In genomic region chr11:7213501-7214341, GRCm38 (mm10) we compare ENCODE assay signal across 8 mouse cellular contexts. TPM values are rescaled to one million over a fixed set of nuclear protein-coding genes. Genes with fewer than 3 reads are reported as not detected.
DNase-seq lines count a peak whose midpoint lies in the region; ATAC-seq lines count a peak whose summit lies in the region.

Igfbp3 (minus strand) TSS chr11:7213923.

- H3K9me3 ChIP-seq in embryonic facial prominence, embryonic 10.5 days = no peaks in the 10 kb centered on the region
- no peaks in the 10 kb centered on the region for H3K9me3 ChIP-seq in kidney, embryonic 14.5 days (ENCODE audit: control insufficient read depth, low read length)
- H3K9me3 ChIP-seq in limb, embryonic 12.5 days = no peaks in the 10 kb centered on the region
- H3K9me3 ChIP-seq in neural tube, embryonic 11.5 days (ENCODE audit: control insufficient read depth, low read length) = no peaks in the 10 kb centered on the region

- peaks cover 10% of the 10 kb centered on the region for H3K36me3 ChIP-seq in embryonic facial prominence, embryonic 10.5 days (replicated peaks)
- peaks cover 7% of the 10 kb centered on the region; the same call in 1 of the 2 replicates for H3K36me3 ChIP-seq in kidney, embryonic 14.5 days (ENCODE audit: control insufficient read depth, insufficient read depth, low read length)
- H3K36me3 ChIP-seq in limb, embryonic 12.5 days = peaks cover 12% of the 10 kb centered on the region; the same call in 1 of the 2 replicates
- H3K36me3 ChIP-seq in neural tube, embryonic 11.5 days (ENCODE audit: control insufficient read depth, insufficient read depth, low read length) = no peaks in the 10 kb centered on the region

- peaks cover 43% of the 10 kb centered on the region for H3K27me3 ChIP-seq in embryonic facial prominence, embryonic 10.5 days (replicated peaks; ENCODE audit: low read depth, poor library complexity, severe bottlenecking)
- H3K27me3 ChIP-seq in kidney, embryonic 14.5 days (ENCODE audit: control insufficient read depth, insufficient read depth, low read length) = peaks cover 27% of the 10 kb centered on the region
- peaks cover 43% of the 10 kb centered on the region for H3K27me3 ChIP-seq in limb, embryonic 12.5 days
- peaks cover 14% of the 10 kb centered on the region for H3K27me3 ChIP-seq in neural tube, embryonic 11.5 days (ENCODE audit: control insufficient read depth, insufficient read depth, low read length)

- peak within 1 kb of the TSS; percentile 97 for H3K4me2 ChIP-seq in kidney, embryonic 14.5 days (replicated peaks; ENCODE audit: low read depth, low read length)
- peak within 1 kb of the TSS; percentile 90 for H3K4me2 ChIP-seq in limb, embryonic 12.5 days
- H3K4me2 ChIP-seq in neural tube, embryonic 11.5 days (ENCODE audit: low read depth) = peak within 1 kb of the TSS; percentile 86

- H3K4me3 ChIP-seq in embryonic facial prominence, embryonic 10.5 days = peak within 1 kb of the TSS; percentile 78
- H3K4me3 ChIP-seq in kidney, embryonic 14.5 days (ENCODE audit: low read length) = peak within 1 kb of the TSS; percentile 66
- H3K4me3 ChIP-seq in limb, embryonic 12.5 days (replicated peaks) = peak within 1 kb of the TSS; percentile 70
- peak within 1 kb of the TSS; percentile 56 for H3K4me3 ChIP-seq in neural tube, embryonic 11.5 days (ENCODE audit: low read depth, low read length)

- peak; percentile 48 for DNase-seq in ovary, postnatal 36 days (ENCODE audit: low spot score)
- no peak for DNase-seq in ovary, adult 18-20 months (ENCODE audit: low spot score)
- DNase-seq in embryonic facial prominence, embryonic 10.5 days (ENCODE audit: low spot score) = peak; percentile 77
- peak; percentile 96 for DNase-seq in heart, adult 11 months
- DNase-seq in neural tube, embryonic 11.5 days (ENCODE audit: low spot score) = peak; percentile 83

- peak within 1 kb of the TSS; percentile 64 for H3K9ac ChIP-seq in kidney, embryonic 14.5 days (ENCODE audit: low read depth, low read length)
- peak within 1 kb of the TSS; percentile 66 for H3K9ac ChIP-seq in limb, embryonic 12.5 days (replicated peaks)
- H3K9ac ChIP-seq in neural tube, embryonic 11.5 days (ENCODE audit: low read length) = peak within 1 kb of the TSS; percentile 66

- WGBS in embryonic facial prominence, embryonic 10.5 days = under 1% methylated on average over 101 of the region's 104 CpGs
- WGBS in kidney, embryonic 14.5 days = under 1% methylated on average over 95 of the region's 104 CpGs
- WGBS in limb, embryonic 12.5 days = under 1% methylated on average over 93 of the region's 104 CpGs
- under 1% methylated on average over 65 of the region's 104 CpGs for WGBS in neural tube, embryonic 11.5 days

- peaks cover 51% of the 10 kb centered on the region for H3K4me1 ChIP-seq in embryonic facial prominence, embryonic 10.5 days
- H3K4me1 ChIP-seq in kidney, embryonic 14.5 days (ENCODE audit: control insufficient read depth, insufficient read depth, low read length) = peaks cover 12% of the 10 kb centered on the region; the same call in 1 of the 2 replicates
- H3K4me1 ChIP-seq in limb, embryonic 12.5 days (replicated peaks) = peaks cover 35% of the 10 kb centered on the region
- H3K4me1 ChIP-seq in neural tube, embryonic 11.5 days (ENCODE audit: control insufficient read depth, insufficient read depth, low read length) = peaks cover 11% of the 10 kb centered on the region

- peak; percentile 76 for ATAC-seq in kidney, embryonic 14.5 days (ENCODE audit: low FRiP score, low TSS enrichment)
- peak; percentile 71 for ATAC-seq in limb, embryonic 12.5 days (ENCODE audit: insufficient number of reproducible peaks, insufficient read depth, low FRiP score, low TSS enrichment, low read depth)
- ATAC-seq in neural tube, embryonic 11.5 days (ENCODE audit: insufficient read depth, low FRiP score, low TSS enrichment) = peak; percentile 81
- no peak for ATAC-seq in megakaryocyte-erythroid progenitor cell, adult 5-6 weeks (replicated peaks; ENCODE audit: low FRiP score, low TSS enrichment, poor library complexity, severe bottlenecking)

- peak within 1 kb of the TSS; percentile 84 for H3K27ac ChIP-seq in embryonic facial prominence, embryonic 10.5 days (replicated peaks)
- H3K27ac ChIP-seq in kidney, embryonic 14.5 days (ENCODE audit: low read depth, low read length) = no peak within 1 kb of the TSS
- peak within 1 kb of the TSS; percentile 73 for H3K27ac ChIP-seq in limb, embryonic 12.5 days
- H3K27ac ChIP-seq in neural tube, embryonic 11.5 days (ENCODE audit: low read depth, low read length) = no peak within 1 kb of the TSS

RNA-seq across cellular contexts. Expression of gene Igfbp3, which starts in this region (rescaled TPM):
- polyA plus RNA-seq in embryonic facial prominence, embryonic 10.5 days (2016; fragmentation: Nextera tagmentation; extraction: Ambion mirVana) = 30.2 and 32.3 TPM in 2 replicates
- polyA plus RNA-seq in kidney, embryonic 14.5 days (2014; fragmentation: Nextera tagmentation; extraction: Ambion mirVana) = 45.2 and 70.4 TPM in 2 replicates
- polyA plus RNA-seq in limb, embryonic 12.5 days (2016; fragmentation: Nextera tagmentation; extraction: Ambion mirVana) = 122 and 126 TPM in 2 replicates
- 36.4 and 37.4 TPM in 2 replicates for polyA plus RNA-seq in neural tube, embryonic 11.5 days (2014; fragmentation: Nextera tagmentation; extraction: Ambion mirVana)
- total RNA-seq in megakaryocyte-erythroid progenitor cell, adult 5-6 weeks (2014; fragmentation: Nextera tagmentation) = not detected in 2 replicates
- not detected in 2 replicates for total RNA-seq in megakaryocyte-erythroid progenitor cell, adult 5-6 weeks (2017)

Comparison
In these comparisons a context has a peak if more than half of its experiments do, and no peak if none do; other contexts are left out.
1. H3K27ac ChIP-seq: peak in embryonic facial prominence, embryonic 10.5 days (single experiment) and limb, embryonic 12.5 days (single experiment); none in kidney, embryonic 14.5 days (single experiment) and neural tube, embryonic 11.5 days (single experiment).
2. Peak in every context shown above with its lines, with median percentiles within 50 percentile points of each other: H3K4me3 ChIP-seq, H3K4me2 ChIP-seq and H3K9ac ChIP-seq.